Mouse (Mus musculus) subcutaneous adipose tissue, adult 2 months (tissue): ENCODE data around the gene Eif4g2. TPM values are rescaled to one million over a fixed set of nuclear protein-coding genes. Genes with fewer than 3 reads are reported as not detected.

Source experiments
- polyA plus RNA-seq: library from polyadenylated mRNA; depleted of rRNA; stranded (reverse); fragments of >200 nt; gene quantifications from 2 replicates; pipeline ENCODE4 v1.2.3, GENCODE M21; 2012; ENCODE audit warnings: low replicate concordance; rRNA removed

Eif4g2 gene
- polyA plus RNA-seq, result 193 and 208 TPM in 2 replicates

DNA sequence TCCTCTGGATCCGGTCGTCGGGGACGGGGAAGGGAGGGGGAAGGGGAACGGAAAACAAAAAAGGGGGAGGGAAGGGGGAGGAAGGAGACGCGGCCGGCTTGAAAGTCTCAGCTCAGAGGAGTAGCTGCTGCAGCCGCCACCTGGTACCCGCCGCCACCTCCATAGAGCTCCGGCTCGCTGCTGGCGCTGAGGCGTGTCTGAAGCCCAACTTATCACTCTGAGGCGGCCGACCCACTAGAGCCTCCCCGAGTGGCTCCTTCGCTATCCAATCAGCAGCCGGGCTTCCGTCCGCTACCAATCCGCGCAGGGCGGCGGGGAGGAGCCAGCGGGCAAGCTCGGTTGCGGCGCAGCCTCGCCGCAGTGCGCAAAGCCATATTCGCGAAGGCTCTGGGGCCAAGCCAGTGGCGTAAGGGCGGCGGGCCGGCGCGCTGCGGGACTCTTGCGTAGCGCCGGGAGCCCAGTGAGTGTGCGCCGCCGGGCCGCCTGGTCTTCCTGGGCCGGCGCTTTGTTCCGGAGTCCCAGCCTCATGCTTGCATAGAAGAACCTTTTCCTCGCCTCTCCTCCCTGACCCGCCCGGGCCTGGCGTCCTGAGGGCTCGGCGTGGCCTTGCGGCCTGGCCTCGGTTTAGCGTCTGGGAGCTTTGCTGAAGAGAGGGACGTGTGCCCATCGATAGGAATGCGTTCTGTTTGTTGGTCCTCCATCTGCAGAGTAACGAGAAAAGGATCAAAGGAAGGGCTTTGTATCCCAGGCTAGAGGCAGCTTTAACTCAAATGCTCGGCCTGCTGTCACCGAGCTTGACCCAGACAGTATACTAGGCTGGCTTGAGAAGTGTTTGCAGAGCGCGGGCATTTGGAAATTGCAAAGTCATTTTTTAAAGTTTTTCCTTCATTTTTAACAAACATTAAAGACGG, at the start of gene Eif4g2:
Gene Eif4g2, minus strand, starts transcription at position 209 of the 911 bp plus-strand sequence.

GRCm38 (mm10) chr7:111028281-111029045, 54.4 kb downstream of the Eif4g2 start, which contains the start of gene Ctr9:
TSS of gene Ctr9 (plus strand) at chr7:111028951.

Other genes with a start within 250 kb of the Eif4g2 start
- gene Rnf141, start 238.6 kb downstream of the Eif4g2 start, polyA plus RNA-seq, result 31.2 and 38.6 TPM in 2 replicates
- 24.0 and 47.9 TPM in 2 replicates for gene Lyve1, start 219.8 kb downstream of the Eif4g2 start, polyA plus RNA-seq
- 20.2 and 186 TPM in 2 replicates for gene Mrvi1, start 100.6 kb downstream of the Eif4g2 start, polyA plus RNA-seq
- 12.9 and 45.9 TPM in 2 replicates for gene Ctr9, start 54.1 kb downstream of the Eif4g2 start, polyA plus RNA-seq